Mouse (Mus musculus) embryo, embryonic 10 days (tissue): ENCODE measurements around the gene Cul1.

ENCODE experiments used
- DNase-seq: peaks from one replicate; pipeline ENCODE4 v3.0.0-alpha.2; 2015; ENCODE audit warnings: low spot score

Cul1 gene

GRCm38 (mm10) chr6:47472444-47472843 is 19.2 kb downstream of the Cul1 start:
- DNase-seq = no peak

- DNase-seq = no peak
Observed at GRCm38 (mm10) chr6:47482027-47482426, 28.8 kb downstream of the Cul1 start.

GRCm38 (mm10) chr6:47494562-47494961 is 41.4 kb downstream of the Cul1 start:
- DNase-seq = no peak

- DNase-seq = no peak
Observed at GRCm38 (mm10) chr6:47520030-47520429, 66.8 kb downstream of the Cul1 start.

- DNase-seq = no peak
Observed at GRCm38 (mm10) chr6:47522431-47522830, 69.2 kb downstream of the Cul1 start.

GRCm38 (mm10) chr6:47525041-47525440 is 71.8 kb downstream of the Cul1 start:
- DNase-seq = no peak

- DNase-seq = no peak
Observed at GRCm38 (mm10) chr6:47526446-47526845, 73.2 kb downstream of the Cul1 start.

- no peak for DNase-seq
Observed at GRCm38 (mm10) chr6:47527129-47527528, 73.9 kb downstream of the Cul1 start.

- DNase-seq = no peak
Observed at GRCm38 (mm10) chr6:47527655-47528054, 74.5 kb downstream of the Cul1 start.

GRCm38 (mm10) chr6:47532547-47532946 is 79.3 kb downstream of the Cul1 start:
- DNase-seq = no peak

GRCm38 (mm10) chr6:47535333-47535732 is 82.1 kb downstream of the Cul1 start:
- no peak for DNase-seq

- no peak for DNase-seq
Observed at GRCm38 (mm10) chr6:47552280-47552679, 99.1 kb downstream of the Cul1 start.

- DNase-seq = no peak
Observed at GRCm38 (mm10) chr6:47559287-47559686, 106.1 kb downstream of the Cul1 start.

GRCm38 (mm10) chr6:47560407-47560806 is 107.2 kb downstream of the Cul1 start:
- no peak for DNase-seq

GRCm38 (mm10) chr6:47560846-47561245 is 107.6 kb downstream of the Cul1 start:
- DNase-seq = no peak

GRCm38 (mm10) chr6:47561426-47561825 is 108.2 kb downstream of the Cul1 start:
- no peak for DNase-seq

- DNase-seq = no peak
Observed at GRCm38 (mm10) chr6:47565326-47566035, 112.3 kb downstream of the Cul1 start.

- no peak for DNase-seq
Observed at GRCm38 (mm10) chr6:47572887-47573286, 119.7 kb downstream of the Cul1 start.
